Mouse (Mus musculus) testis, postnatal 14 days (tissue): ENCODE measurements around the gene Gpld1.

ENCODE experiments used
- DNase-seq: peaks from one replicate; pipeline ENCODE4 v3.0.0; 2021; ENCODE audit warnings: low spot score

Gene Gpld1

GRCm38 (mm10) chr13:25020540-25020892, 77.6 kb downstream of the Gpld1 start:
- peak; percentile 4 for DNase-seq

GRCm38 (mm10) chr13:25022386-25022785, 79.4 kb downstream of the Gpld1 start:
- no peak for DNase-seq

- no peak for DNase-seq
Observed at GRCm38 (mm10) chr13:25023129-25023528, 80.2 kb downstream of the Gpld1 start.

- DNase-seq, result no peak
Observed at GRCm38 (mm10) chr13:25024655-25025054, 81.7 kb downstream of the Gpld1 start.

GRCm38 (mm10) chr13:25026409-25027113, 83.6 kb downstream of the Gpld1 start:
- no peak for DNase-seq

GRCm38 (mm10) chr13:25027114-25027425, 84.1 kb downstream of the Gpld1 start:
- DNase-seq, result no peak

- no peak for DNase-seq
Observed at GRCm38 (mm10) chr13:25039488-25039887, 96.5 kb downstream of the Gpld1 start.
